Mouse (Mus musculus) neural tube, embryonic 13.5 days (tissue): Measurements from ENCODE around the gene Rbms1. TPM values are rescaled to one million over a fixed set of nuclear protein-coding genes. Genes with fewer than 3 reads are reported as not detected.

Experiments
- ATAC-seq: fragments of 200-750 bp; cut with Nextera tagmentation; 2 replicates; pipeline ENCODE4 v1.8.0; 2017; ENCODE audit warnings: low read depth, mild to moderate bottlenecking, moderate TSS enrichment, moderate library complexity
- H3K27ac ChIP-seq: fragments of 300-500 bp; sonication (generic); replicated peaks from 2 replicates; pipeline ENCODE4 v1.5.1; 2015; ENCODE audit warnings: moderate library complexity, mild to moderate bottlenecking, inconsistent platforms
- H3K27me3 ChIP-seq: fragments of 300-500 bp; sonication (generic); 2 replicates; pipeline ENCODE4 v1.6.1; 2015; ENCODE audit warnings: mild to moderate bottlenecking, inconsistent platforms
- H3K36me3 ChIP-seq: fragments of 300-500 bp; sonication (generic); 2 replicates; pipeline ENCODE4 v1.6.1; 2015; ENCODE audit warnings: mild to moderate bottlenecking, inconsistent platforms
- H3K4me1 ChIP-seq: fragments of 300-500 bp; sonication (generic); replicated peaks from 2 replicates; pipeline ENCODE4 v1.6.1; 2015; ENCODE audit warnings: inconsistent platforms
- H3K4me2 ChIP-seq: fragments of 300-500 bp; sonication (generic); 2 replicates; pipeline ENCODE4 v1.6.1; 2015; ENCODE audit warnings: inconsistent platforms, mild to moderate bottlenecking, moderate library complexity
- H3K4me3 ChIP-seq: fragments of 300-500 bp; sonication (generic); 2 replicates; pipeline ENCODE4 v1.5.1; 2015; ENCODE audit warnings: mild to moderate bottlenecking, inconsistent platforms
- H3K9ac ChIP-seq: fragments of 300-500 bp; sonication (generic); 2 replicates; pipeline ENCODE4 v1.6.1; 2015; ENCODE audit warnings: moderate library complexity, mild to moderate bottlenecking, inconsistent platforms
- H3K9me3 ChIP-seq: fragments of 300-500 bp; sonication (generic); 2 replicates; pipeline ENCODE4 v1.6.1; 2016; ENCODE audit warnings: inconsistent platforms
- WGBS: fragments of 180-500 bp; shearing (Covaris S2); methylation state at CpG from one replicate; pipeline ENCODE4 v1.1.7; 2015; 5-methylcytosine and 5-hydroxymethylcytosine counted together
- polyA plus RNA-seq: library from polyadenylated mRNA; unstranded; fragments of >200 nt; fragmentation: Nextera tagmentation; extraction: Ambion mirVana; gene quantifications from 2 replicates; pipeline ENCODE4 v1.2.1, GENCODE M21; 2015

Gene Rbms1
- polyA plus RNA-seq, 1 experiment from 2014 or later, result 72.0 TPM

DNA sequence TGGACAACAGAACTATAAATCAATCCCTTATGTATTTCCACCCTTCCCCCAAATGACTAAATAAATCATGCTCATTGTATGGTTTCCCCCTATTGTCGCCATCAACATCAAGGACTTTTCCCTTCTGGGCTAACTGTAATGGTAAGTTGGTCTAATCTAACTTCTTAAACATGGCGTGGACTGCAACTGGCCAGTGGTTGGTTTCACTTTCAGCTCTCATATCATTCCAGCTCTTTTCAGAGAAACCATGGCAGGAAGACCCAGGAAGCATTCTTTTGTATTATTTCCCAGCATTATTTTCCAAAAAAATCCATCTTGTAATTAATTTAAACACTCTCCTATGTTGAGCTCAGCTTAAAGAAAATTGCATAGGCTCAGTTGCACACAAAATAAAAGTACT lies 23.0 kb downstream of the Rbms1 start:
- no peak overlapping the region for H3K27ac ChIP-seq
- WGBS, result 70% methylated on average over 2 of the region's 2 CpGs
- ATAC-seq, result no peak
- H3K4me2 ChIP-seq, result peak overlapping the region; percentile 25; the same call in 1 of the 2 replicates
- peaks cover 21% of the 10 kb centered on the region for H3K4me1 ChIP-seq
- no peaks in the 10 kb centered on the region for H3K27me3 ChIP-seq
- H3K4me3 ChIP-seq, result no peak overlapping the region
- no peaks in the 10 kb centered on the region for H3K36me3 ChIP-seq
- no peak overlapping the region for H3K9ac ChIP-seq
- H3K9me3 ChIP-seq, result no peaks in the 10 kb centered on the region

DNA sequence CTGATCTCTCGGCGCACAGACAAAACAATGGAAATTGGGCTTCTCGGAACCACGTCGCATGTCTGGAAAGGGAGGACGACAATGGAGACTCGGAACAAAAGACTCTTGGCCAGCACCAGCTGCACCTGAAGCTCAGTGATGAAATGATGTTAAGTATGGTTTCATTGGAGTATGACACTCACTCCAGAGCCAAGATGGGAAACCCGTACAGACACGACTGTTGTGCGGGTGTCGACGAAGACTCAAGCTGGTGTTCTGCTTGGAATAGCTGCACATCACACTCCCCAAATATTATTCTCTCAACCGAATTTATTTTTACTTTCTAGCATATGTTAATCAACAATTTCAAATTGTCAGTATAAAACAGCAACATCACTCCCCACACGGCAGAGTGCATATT lies 26.1 kb downstream of the Rbms1 start:
- 81% methylated on average over 14 of the region's 14 CpGs for WGBS
- ATAC-seq, result no peak
- no peaks in the 10 kb centered on the region for H3K9me3 ChIP-seq
- H3K4me2 ChIP-seq, result no peak overlapping the region
- H3K4me3 ChIP-seq, result no peak overlapping the region
- no peaks in the 10 kb centered on the region for H3K36me3 ChIP-seq
- no peak overlapping the region for H3K9ac ChIP-seq
- no peaks in the 10 kb centered on the region for H3K27me3 ChIP-seq
- H3K4me1 ChIP-seq, result peaks cover 21% of the 10 kb centered on the region
- peak overlapping the region; percentile 20 for H3K27ac ChIP-seq

DNA sequence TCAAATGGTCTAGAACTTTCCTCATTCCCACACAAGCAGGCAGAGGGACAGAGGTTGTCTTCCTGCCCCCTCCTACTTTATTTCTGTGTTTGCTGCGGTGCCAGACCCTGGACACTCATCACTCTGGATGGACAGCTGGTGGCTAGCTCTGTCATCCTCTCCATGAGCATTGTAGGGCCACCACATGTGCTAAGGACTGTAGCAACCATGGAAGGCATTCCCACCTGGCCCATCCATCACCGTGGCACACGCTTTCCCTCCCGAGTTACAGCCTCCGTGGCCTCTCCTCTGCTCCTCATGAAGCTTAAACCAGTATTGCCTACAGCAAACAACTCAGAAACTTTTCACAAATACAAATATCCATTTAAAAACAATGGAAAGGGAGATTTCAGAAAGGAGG lies 34.0 kb downstream of the Rbms1 start:
- H3K4me3 ChIP-seq, result no peak overlapping the region
- no peak overlapping the region for H3K27ac ChIP-seq

DNA sequence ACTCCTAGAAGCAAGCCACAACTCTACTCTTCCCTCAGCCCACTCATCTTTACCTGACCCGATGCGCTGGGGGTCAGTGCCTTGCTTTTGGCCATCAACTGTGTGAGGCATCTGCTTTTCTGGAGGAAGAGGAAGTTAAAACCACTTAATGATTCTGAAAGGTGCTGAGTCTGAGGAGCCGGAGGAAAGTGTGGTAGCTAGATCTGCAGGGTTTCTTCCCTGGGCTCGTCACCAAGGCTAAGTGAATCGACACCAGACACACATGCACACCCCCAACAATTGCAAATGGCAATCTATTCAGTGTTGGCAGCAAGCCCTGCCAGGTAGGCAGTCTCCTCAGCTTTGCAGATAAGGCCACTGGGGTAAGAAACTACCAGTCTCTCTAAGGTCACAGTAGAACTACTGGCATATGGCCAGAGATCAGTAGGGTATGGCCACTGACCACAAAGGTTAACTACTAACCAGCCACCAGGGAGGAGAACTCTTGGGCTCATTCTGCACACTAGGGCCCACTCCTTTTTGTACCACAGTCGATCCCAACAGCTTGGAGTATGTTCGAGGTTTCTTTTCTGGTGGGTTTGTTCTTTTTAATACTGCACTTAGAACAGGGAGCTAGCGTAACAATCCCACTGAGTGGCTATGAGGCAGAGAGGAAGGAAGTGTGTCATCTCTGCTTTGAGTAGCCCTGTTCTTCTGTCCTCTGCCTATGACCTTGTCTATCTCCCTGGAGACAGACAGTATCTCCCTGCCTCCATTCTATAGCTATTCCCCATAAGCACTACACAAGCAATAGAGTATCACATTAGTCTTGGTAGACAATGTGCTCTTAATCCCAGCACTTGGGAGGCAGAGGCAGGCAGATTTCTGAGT lies 34.9 kb downstream of the Rbms1 start:
- WGBS, result 80% methylated on average over 8 of the region's 8 CpGs

More for the DNA sequence above, 34.0 kb downstream of the Rbms1 start:
- 87% methylated on average over 5 of the region's 5 CpGs for WGBS
- ATAC-seq, result no peak
- H3K36me3 ChIP-seq, result no peaks in the 10 kb centered on the region
- H3K27me3 ChIP-seq, result no peaks in the 10 kb centered on the region
- H3K4me2 ChIP-seq, result no peak overlapping the region
- H3K9ac ChIP-seq, result no peak overlapping the region
- H3K9me3 ChIP-seq, result no peaks in the 10 kb centered on the region
- H3K4me1 ChIP-seq, result peaks cover 21% of the 10 kb centered on the region; the same call in 1 of the 2 replicates

DNA sequence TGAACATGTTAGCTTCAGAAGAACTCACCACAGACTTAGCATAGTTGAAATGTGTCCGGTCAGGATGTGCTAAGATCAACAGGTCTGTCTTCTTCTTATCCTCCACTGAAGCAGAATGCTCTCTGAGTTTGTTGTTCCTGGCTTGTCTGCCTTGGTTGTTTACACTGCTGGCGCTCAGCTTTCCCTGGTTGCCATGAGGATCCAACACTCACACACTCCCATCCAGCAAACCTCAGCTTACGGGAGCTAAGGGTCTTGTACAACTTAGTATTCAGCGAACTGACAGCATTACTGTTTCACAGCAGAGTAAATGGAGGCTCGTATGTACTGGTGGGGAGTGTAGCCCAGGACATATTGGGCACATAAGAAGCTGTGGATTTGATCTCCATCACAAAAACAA lies 37.9 kb downstream of the Rbms1 start:
- ATAC-seq, result no peak
- H3K36me3 ChIP-seq, result no peaks in the 10 kb centered on the region
- no peak overlapping the region for H3K4me3 ChIP-seq
- WGBS, result 83% methylated on average over 5 of the region's 5 CpGs
- peaks cover 35% of the 10 kb centered on the region for H3K4me1 ChIP-seq
- no peaks in the 10 kb centered on the region for H3K9me3 ChIP-seq
- H3K4me2 ChIP-seq, result no peak overlapping the region
- H3K27ac ChIP-seq, result no peak overlapping the region
- H3K9ac ChIP-seq, result no peak overlapping the region
- no peaks in the 10 kb centered on the region for H3K27me3 ChIP-seq

More for the DNA sequence above, 34.9 kb downstream of the Rbms1 start:
- ATAC-seq, result no peak; the same call in 1 of the 2 replicates
- Histone ChIP-seq H3K4me1 (peaks cover 29% of the 10 kb centered on the region), H3K27me3 (no peaks in the 10 kb centered on the region), H3K9me3 (no peaks in the 10 kb centered on the region), H3K36me3 (no peaks in the 10 kb centered on the region), H3K27ac (no peak overlapping the region), H3K4me2 (no peak overlapping the region), H3K4me3 (no peak overlapping the region), H3K9ac (no peak overlapping the region)

DNA sequence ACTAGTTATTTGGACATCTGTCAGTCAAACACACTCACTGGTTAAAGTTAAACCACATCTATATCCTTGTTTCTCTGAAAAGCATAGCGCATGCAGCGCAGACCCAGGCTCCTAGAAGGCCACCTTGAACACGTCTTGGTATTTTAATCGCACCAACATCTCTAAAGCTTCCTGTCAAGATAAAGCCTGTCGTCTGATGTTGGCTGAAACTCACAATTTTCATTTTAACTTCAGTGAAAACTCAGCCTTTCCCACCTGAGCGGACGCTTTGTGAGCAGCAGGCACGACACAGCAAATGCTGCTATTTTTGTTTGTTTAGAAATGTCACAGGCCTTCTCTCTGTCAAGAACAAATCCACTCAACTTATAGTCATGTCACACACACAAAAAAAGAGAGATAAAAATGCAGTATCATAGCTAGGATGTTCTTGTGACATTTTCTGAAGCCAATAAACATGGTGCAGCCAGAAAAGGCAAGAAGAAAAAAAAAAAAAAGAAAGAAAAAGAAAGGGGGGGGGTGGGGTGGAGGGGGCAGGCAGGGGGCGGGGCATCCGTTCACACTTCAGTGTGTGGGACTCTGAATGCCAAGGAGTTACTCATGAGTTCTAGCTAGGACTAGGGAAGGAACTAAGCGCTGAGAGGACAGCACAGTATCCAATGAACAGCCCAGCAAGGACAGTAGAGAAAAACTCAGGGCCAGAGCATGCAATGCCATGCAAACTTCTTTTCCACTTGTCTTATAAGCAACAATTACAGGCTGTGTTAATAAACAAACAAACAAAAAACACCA lies 39.0 kb downstream of the Rbms1 start:
- H3K36me3 ChIP-seq, result no peaks in the 10 kb centered on the region
- H3K27ac ChIP-seq, result no peak overlapping the region
- no peaks in the 10 kb centered on the region for H3K9me3 ChIP-seq
- WGBS, result 81% methylated on average over 11 of the region's 11 CpGs
- H3K4me2 ChIP-seq, result no peak overlapping the region
- peaks cover 31% of the 10 kb centered on the region for H3K4me1 ChIP-seq
- no peaks in the 10 kb centered on the region for H3K27me3 ChIP-seq
- ATAC-seq, result no peak
- H3K4me3 ChIP-seq, result no peak overlapping the region
- no peak overlapping the region for H3K9ac ChIP-seq

DNA sequence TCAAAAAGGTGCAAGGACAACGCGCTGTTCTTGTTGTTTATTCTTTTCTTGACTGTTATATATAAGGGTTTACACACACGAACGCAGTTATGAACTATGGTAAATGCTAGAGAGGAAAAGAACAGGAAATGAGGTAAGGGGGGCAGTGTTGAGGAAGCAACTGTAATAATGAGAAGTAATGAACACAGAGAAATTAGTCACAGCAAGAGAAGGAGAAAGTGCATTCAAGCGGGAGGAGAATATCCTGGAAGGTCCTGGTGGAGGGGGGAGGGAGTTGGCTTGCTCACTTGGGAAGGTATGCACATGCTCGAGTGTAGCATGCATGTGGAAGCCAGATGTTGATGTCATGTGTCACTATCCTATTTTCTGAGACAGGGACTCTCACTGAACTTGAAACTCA lies 39.9 kb downstream of the Rbms1 start:
- Histone ChIP-seq H3K27ac (no peak overlapping the region), H3K4me2 (no peak overlapping the region), H3K9ac (no peak overlapping the region), H3K4me3 (no peak overlapping the region), H3K36me3 (no peaks in the 10 kb centered on the region), H3K4me1 (peaks cover 27% of the 10 kb centered on the region), H3K27me3 (no peaks in the 10 kb centered on the region), H3K9me3 (no peaks in the 10 kb centered on the region)
- WGBS, result 74% methylated on average over 6 of the region's 6 CpGs
- no peak for ATAC-seq

DNA sequence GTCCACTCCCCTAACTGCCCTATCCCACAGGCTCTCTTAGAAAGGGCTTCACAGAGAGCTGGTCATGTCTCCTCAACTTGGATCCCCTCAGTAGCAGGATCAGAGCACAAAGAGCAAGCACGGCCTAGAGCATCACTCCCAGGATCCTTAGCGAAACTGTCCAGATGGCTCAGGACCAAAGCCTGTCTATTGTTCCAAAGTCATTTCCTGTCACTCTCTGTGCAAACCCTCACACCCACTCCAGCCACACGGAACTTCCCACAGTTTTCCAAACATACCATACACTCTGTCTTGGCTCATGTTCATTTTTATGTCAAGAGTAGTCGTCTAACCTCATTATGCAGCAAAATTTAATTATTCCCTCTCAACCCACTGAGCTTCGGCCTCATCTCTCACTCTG lies 40.6 kb downstream of the Rbms1 start:
- ATAC-seq, result no peak
- 53% methylated on average over 5 of the region's 5 CpGs for WGBS
- H3K4me3 ChIP-seq, result no peak overlapping the region

DNA sequence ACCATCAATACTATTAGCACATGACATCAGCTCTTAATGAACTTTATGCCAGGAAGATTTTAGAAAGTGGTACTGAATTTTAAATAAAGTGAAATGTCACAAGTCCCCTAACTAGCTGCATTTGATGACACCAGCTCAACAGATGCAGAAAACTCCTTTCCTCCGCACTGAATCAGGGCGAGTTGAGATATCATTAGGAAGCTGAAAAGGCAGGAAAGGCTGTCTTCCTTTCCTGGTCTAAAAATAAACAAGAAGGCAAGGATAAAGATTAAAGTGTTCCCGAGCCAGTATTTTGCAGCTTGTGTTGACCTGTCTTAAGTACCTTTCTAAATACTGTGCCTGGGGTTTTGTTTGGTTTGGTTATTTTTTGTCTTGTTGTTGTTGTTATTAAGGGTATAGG lies 42.9 kb downstream of the Rbms1 start:
- Histone ChIP-seq H3K27me3 (no peaks in the 10 kb centered on the region), H3K27ac (no peak overlapping the region), H3K4me1 (peaks cover 25% of the 10 kb centered on the region), H3K4me3 (no peak overlapping the region), H3K9me3 (no peaks in the 10 kb centered on the region), H3K36me3 (no peaks in the 10 kb centered on the region), H3K9ac (no peak overlapping the region), H3K4me2 (no peak overlapping the region)
- WGBS, result 80% methylated on average over 3 of the region's 3 CpGs
- ATAC-seq, result no peak

More for the DNA sequence above, 40.6 kb downstream of the Rbms1 start:
- H3K27me3 ChIP-seq, result no peaks in the 10 kb centered on the region
- no peak overlapping the region for H3K9ac ChIP-seq
- H3K36me3 ChIP-seq, result no peaks in the 10 kb centered on the region
- H3K4me2 ChIP-seq, result no peak overlapping the region
- no peaks in the 10 kb centered on the region for H3K9me3 ChIP-seq
- H3K27ac ChIP-seq, result no peak overlapping the region
- H3K4me1 ChIP-seq, result peaks cover 19% of the 10 kb centered on the region

DNA sequence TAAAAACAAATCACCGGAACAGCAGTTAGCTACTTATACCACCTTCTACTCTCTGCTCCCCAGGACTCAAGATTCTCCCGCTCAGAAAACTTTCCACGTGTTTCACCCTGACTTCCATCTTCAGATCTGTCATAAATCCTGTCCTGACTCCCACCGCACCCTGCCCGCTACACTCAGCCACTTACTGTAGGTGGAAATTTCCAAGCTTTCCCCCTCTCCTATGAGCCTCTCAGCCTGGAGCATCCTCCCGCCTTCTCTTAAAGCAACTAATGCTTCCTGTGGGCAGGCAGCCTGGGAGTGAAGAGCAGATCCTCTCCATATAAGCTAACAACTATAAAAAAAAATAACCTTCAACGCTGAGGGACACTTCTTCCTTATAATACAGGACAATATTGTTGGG lies 44.6 kb downstream of the Rbms1 start:
- Histone ChIP-seq H3K4me2 (no peak overlapping the region), H3K9me3 (no peaks in the 10 kb centered on the region), H3K4me3 (no peak overlapping the region), H3K9ac (no peak overlapping the region), H3K27me3 (no peaks in the 10 kb centered on the region), H3K27ac (no peak overlapping the region), H3K36me3 (no peaks in the 10 kb centered on the region), H3K4me1 (peaks cover 17% of the 10 kb centered on the region)
- ATAC-seq, result no peak
- WGBS, result 77% methylated on average over 7 of the region's 7 CpGs

DNA sequence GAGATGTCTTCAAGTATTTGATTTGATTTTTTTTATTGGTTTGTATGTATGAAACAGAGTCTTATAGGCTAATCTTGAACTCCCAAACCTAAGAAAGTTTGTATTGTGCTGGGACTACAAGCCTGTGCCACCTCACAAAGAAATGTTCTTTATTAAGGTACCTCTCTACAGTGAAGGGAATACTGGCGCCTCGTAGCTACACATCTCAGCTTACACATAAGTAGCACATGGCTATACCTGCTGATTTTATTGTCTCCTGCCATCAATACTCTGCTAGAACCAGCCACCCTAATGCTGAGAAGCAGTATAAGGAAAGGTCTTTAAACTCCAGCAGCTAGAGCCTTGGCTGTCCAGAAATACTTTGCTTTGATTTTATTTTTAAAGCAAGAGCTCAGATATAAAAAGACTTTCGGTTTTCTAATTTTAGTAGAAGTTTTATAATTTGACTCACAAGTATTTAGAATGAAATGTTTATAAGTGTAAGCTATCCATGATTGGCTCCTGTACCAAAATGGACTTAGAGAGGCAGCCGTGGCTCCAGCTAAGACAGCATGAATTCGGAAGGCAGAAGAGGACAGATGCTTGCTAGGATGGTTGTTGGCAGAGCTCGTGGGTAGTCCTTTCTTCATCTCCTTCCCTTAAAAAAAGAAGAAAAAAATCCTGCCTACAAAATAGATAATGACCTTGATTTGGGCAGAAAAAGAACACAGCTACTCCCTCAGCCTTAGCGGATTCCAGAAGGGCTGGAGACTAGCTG lies 48.3 kb downstream of the Rbms1 start:
- H3K4me2 ChIP-seq, result no peak overlapping the region
- peaks cover 34% of the 10 kb centered on the region for H3K4me1 ChIP-seq
- no peaks in the 10 kb centered on the region for H3K9me3 ChIP-seq
- H3K27ac ChIP-seq, result no peak overlapping the region
- WGBS, result 72% methylated on average over 7 of the region's 7 CpGs
- H3K4me3 ChIP-seq, result no peak overlapping the region
- H3K36me3 ChIP-seq, result no peaks in the 10 kb centered on the region
- no peak for ATAC-seq
- H3K27me3 ChIP-seq, result no peaks in the 10 kb centered on the region
- no peak overlapping the region for H3K9ac ChIP-seq

DNA sequence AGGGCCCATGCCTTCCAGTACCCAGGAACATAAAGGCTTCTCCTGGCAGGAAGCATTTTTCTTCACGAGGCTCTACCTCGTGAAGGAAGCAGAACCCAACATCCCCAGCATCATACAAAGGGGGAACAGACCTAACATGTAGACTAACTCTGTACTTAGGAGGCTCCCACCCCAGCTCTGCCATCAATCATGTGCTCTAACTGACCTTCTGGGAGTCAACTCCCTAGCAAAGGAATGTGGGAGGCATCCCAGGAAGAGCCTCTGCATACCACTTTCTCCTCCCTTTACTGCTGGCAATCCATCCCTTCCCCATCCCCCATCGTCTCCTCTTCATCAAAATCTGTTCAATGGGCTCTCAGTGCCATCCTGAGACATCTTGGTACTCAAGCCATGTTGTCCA lies 49.7 kb downstream of the Rbms1 start:
- no peak overlapping the region for H3K9ac ChIP-seq
- WGBS, result 26% methylated on average over 3 of the region's 3 CpGs
- no peak overlapping the region for H3K27ac ChIP-seq
- H3K36me3 ChIP-seq, result no peaks in the 10 kb centered on the region
- no peak overlapping the region for H3K4me3 ChIP-seq
- no peak overlapping the region for H3K4me2 ChIP-seq
- H3K9me3 ChIP-seq, result no peaks in the 10 kb centered on the region
- no peak for ATAC-seq
- H3K4me1 ChIP-seq, result peaks cover 34% of the 10 kb centered on the region
- H3K27me3 ChIP-seq, result no peaks in the 10 kb centered on the region
